Mouse (Mus musculus): ENCODE results near the gene Dlx6.

DNA sequence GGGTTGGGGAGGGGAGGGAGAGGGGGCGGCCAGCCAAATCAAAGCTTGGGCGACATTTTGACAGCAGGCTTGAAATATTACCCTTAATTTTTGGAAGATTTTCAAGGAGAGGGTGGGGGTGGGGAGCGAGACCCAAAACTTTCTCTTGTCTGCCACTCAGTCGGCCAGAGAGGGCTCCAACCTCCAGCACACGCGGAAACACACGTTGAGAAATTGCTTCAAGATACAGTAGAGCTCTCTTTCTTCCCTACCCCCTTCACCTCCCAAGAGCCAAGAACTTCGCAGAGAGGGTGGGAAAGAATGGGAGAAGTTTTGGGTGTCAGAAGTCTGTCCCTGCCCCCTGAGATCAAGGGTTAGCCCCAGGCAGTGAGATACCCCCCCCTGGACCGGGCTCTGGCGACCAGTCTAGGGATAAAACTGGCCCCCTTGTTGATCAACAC, 7.4 kb upstream of the Dlx6 start:
- TF ChIP-seq MAX (IDR thresholded peaks at IDR 0.05; ENCODE audit: low read depth) = no peak
- no peak for TF ChIP-seq POLR2A (IDR thresholded peaks at IDR 0.05; ENCODE audit: insufficient read length, low read depth)
- no peak for TF ChIP-seq USF1 (IDR thresholded peaks at IDR 0.05; ENCODE audit: low read depth)
- no peak for TF ChIP-seq SRF (IDR thresholded peaks at IDR 0.05; ENCODE audit: control insufficient read depth, insufficient read length, low read depth)
- TF ChIP-seq CEBPB (IDR thresholded peaks at IDR 0.05; ENCODE audit: insufficient read depth, poor library complexity, severe bottlenecking) = no peak
- no peak for TF ChIP-seq POLR2AphosphoS2 (IDR thresholded peaks at IDR 0.05; ENCODE audit: insufficient read length, low read depth)
- no peak for TF ChIP-seq REST (IDR thresholded peaks at IDR 0.05; ENCODE audit: insufficient read depth, insufficient read length)
- TF ChIP-seq MYOG (IDR thresholded peaks at IDR 0.05; ENCODE audit: control insufficient read depth in 1 of 3, insufficient read depth in 1 of 3, insufficient read length in 2 of 3, low read depth in 2 of 3) = no peak
- TF ChIP-seq TCF3 (IDR thresholded peaks at IDR 0.05; ENCODE audit: insufficient read length, low read depth) = no peak
- TF ChIP-seq TCF12 (IDR thresholded peaks at IDR 0.05; ENCODE audit: insufficient read depth, poor library complexity, severe bottlenecking) = no peak
- TF ChIP-seq MYOD1 (IDR thresholded peaks at IDR 0.05; ENCODE audit: control insufficient read depth in 1 of 3, insufficient read length in 2 of 3, low read depth in 2 of 3) = no peak
- TF ChIP-seq E2F4 (IDR thresholded peaks at IDR 0.05; ENCODE audit: insufficient read depth) = no peak

Measured in myocyte (in vitro differentiated cells).